Mouse (Mus musculus): ENCODE measurements around the gene Plekhh1.
A peak's percentile ranks its signal among the peaks of the same experiment; 100 is the strongest.

Plekhh1 gene

GRCm38 (mm10) chr12:79035349-79035748 is 6.4 kb downstream of the Plekhh1 start:
- DNase-seq: no peak

- DNase-seq: no peak
Observed at GRCm38 (mm10) chr12:79039708-79040107, 10.7 kb downstream of the Plekhh1 start.

GRCm38 (mm10) chr12:79040201-79040827 is 11.4 kb downstream of the Plekhh1 start:
- DNase-seq: no peak

GRCm38 (mm10) chr12:79041436-79041835 is 12.5 kb downstream of the Plekhh1 start:
- DNase-seq: no peak

- no peak for DNase-seq
Observed at GRCm38 (mm10) chr12:79044668-79045067, 15.7 kb downstream of the Plekhh1 start.

- no peak for DNase-seq
Observed at GRCm38 (mm10) chr12:79046171-79046570, 17.2 kb downstream of the Plekhh1 start.

- DNase-seq: no peak
Observed at GRCm38 (mm10) chr12:79047203-79047602, 18.2 kb downstream of the Plekhh1 start.

- no peak for DNase-seq
Observed at GRCm38 (mm10) chr12:79048898-79049297, 19.9 kb downstream of the Plekhh1 start.

- no peak for DNase-seq
Observed at GRCm38 (mm10) chr12:79049807-79050206, 20.8 kb downstream of the Plekhh1 start.

GRCm38 (mm10) chr12:79050545-79051212 is 21.7 kb downstream of the Plekhh1 start:
- no peak for DNase-seq

GRCm38 (mm10) chr12:79052073-79052472 is 23.1 kb downstream of the Plekhh1 start:
- DNase-seq: no peak

- peak; percentile 53 for DNase-seq
Observed at GRCm38 (mm10) chr12:79055276-79055675, 26.3 kb downstream of the Plekhh1 start.

- no peak for DNase-seq
Observed at GRCm38 (mm10) chr12:79059573-79059972, 30.6 kb downstream of the Plekhh1 start.

GRCm38 (mm10) chr12:79060134-79060533 is 31.2 kb downstream of the Plekhh1 start:
- DNase-seq: no peak

GRCm38 (mm10) chr12:79060766-79061652 is 32.0 kb downstream of the Plekhh1 start:
- no peak for DNase-seq

- peak; percentile 58 for DNase-seq
Observed at GRCm38 (mm10) chr12:79064451-79064850, 35.5 kb downstream of the Plekhh1 start.

GRCm38 (mm10) chr12:79066431-79066830 is 37.5 kb downstream of the Plekhh1 start:
- DNase-seq: no peak

GRCm38 (mm10) chr12:79067526-79067925 is 38.6 kb downstream of the Plekhh1 start:
- DNase-seq: no peak

- DNase-seq: no peak
Observed at GRCm38 (mm10) chr12:79068306-79068705, 39.3 kb downstream of the Plekhh1 start.

GRCm38 (mm10) chr12:79069187-79069608 is 40.2 kb downstream of the Plekhh1 start:
- no peak for DNase-seq

GRCm38 (mm10) chr12:79069916-79070315 is 41.0 kb downstream of the Plekhh1 start:
- peak; percentile 41 for DNase-seq

- DNase-seq: peak; percentile 72
Observed at GRCm38 (mm10) chr12:79070736-79071333, 41.9 kb downstream of the Plekhh1 start.

- no peak for DNase-seq
Observed at GRCm38 (mm10) chr12:79072576-79072975, 43.6 kb downstream of the Plekhh1 start.
